ENCODE assay signal across 8 mouse cellular contexts in genomic region chr16:87248501-87249030, GRCm38 (mm10).
DNase-seq lines count a peak whose midpoint lies in the region; ATAC-seq lines count a peak whose summit lies in the region.

No protein-coding gene starts in this region.

- DNase-seq in CD4-positive, CD25-positive, alpha-beta regulatory T cell, adult 2 months (ENCODE audit: low read depth, low spot score) = peak; percentile 28
- DNase-seq in left cerebral cortex, postnatal 25 days (ENCODE audit: low spot score in 2 of 2) = peak; percentile 27 to 52
- DNase-seq in left cerebral cortex, postnatal 36 days (ENCODE audit: low spot score in 2 of 2) = no peak
- peak; percentile 64 for DNase-seq in brain, embryonic 18.5 days (ENCODE audit: low read depth, low spot score)
- peak; percentile 68 to 82 for DNase-seq in heart, postnatal 14 days
- peak; percentile 73 for DNase-seq in lung, postnatal 14 days

- ATAC-seq in CD4-positive, CD25-positive, alpha-beta regulatory T cell, adult 4 months = no peak
- ATAC-seq in activated CD4-positive, CD25-positive, alpha-beta regulatory T cell, adult 4 months = no peak

- intact Hi-C loops in left cerebral cortex, postnatal 25 days (cut with DNase I) = loop anchor here (1.0 to 5.0 kb wide), 4 partner anchors 366 to 1441 kb away; no protein-coding TSS in a partner anchor
- intact Hi-C loops in left cerebral cortex, postnatal 36 days (cut with DNase I) = loop anchor here (2.0 to 10.0 kb wide), 5 partner anchors 366 to 1442 kb away; no protein-coding TSS in a partner anchor
- intact Hi-C loops in heart, postnatal 14 days (cut with DNase I) = loop anchor here (5.0 to 10.0 kb wide), 4 partner anchors 144 to 1354 kb away; no protein-coding TSS in a partner anchor

Comparison
In these comparisons a context has a peak if more than half of its experiments do, and no peak if none do; other contexts are left out.
1. DNase-seq: peak in CD4-positive, CD25-positive, alpha-beta regulatory T cell, adult 2 months (single experiment), left cerebral cortex, postnatal 25 days (2 of 2), brain, embryonic 18.5 days (single experiment), heart, postnatal 14 days (2 of 2) and lung, postnatal 14 days (single experiment); none in left cerebral cortex, postnatal 36 days (0 of 2).